Mouse (Mus musculus) layer of hippocampus, postnatal 25 days (tissue): Measurements from ENCODE around the gene Acvr2b. TPM values are rescaled to one million over a fixed set of nuclear protein-coding genes. Genes with fewer than 3 reads are reported as not detected.

ENCODE experiments used
- DNase-seq, 2 experiments: peaks; one replicate each; pipeline ENCODE4 v3.0.0; 2022; ENCODE audit warnings: mixed read lengths in 2 of 2, low spot score in 1 of 2; ENCODE audit errors: extremely low spot score in 1 of 2
- total RNA-seq, 2 experiments: library from RNA; stranded (reverse); gene quantifications; 2 replicates each; pipeline ENCODE4 v1.2.3; 2021

Acvr2b gene
- total RNA-seq, 2 experiments from 2014 or later = 10.5 to 12.2 TPM

GRCm38 (mm10) chr9:119469691-119470353 is 67.9 kb downstream of the Acvr2b start:
- DNase-seq = no peak

- no peak for DNase-seq
These were observed 70.5 kb downstream of the Acvr2b start for GRCm38 (mm10) chr9:119472412-119472918.

GRCm38 (mm10) chr9:119473011-119473410 is 71.1 kb downstream of the Acvr2b start:
- DNase-seq = no peak

GRCm38 (mm10) chr9:119473608-119474164 is 71.8 kb downstream of the Acvr2b start:
- DNase-seq = no peak

GRCm38 (mm10) chr9:119474717-119475611 is 73.0 kb downstream of the Acvr2b start:
- DNase-seq = no peak

GRCm38 (mm10) chr9:119477754-119478153 is 75.8 kb downstream of the Acvr2b start:
- no peak for DNase-seq

GRCm38 (mm10) chr9:119478345-119478744 is 76.4 kb downstream of the Acvr2b start:
- no peak for DNase-seq

- no peak for DNase-seq
These were observed 77.4 kb downstream of the Acvr2b start for GRCm38 (mm10) chr9:119479297-119479696.

GRCm38 (mm10) chr9:119481612-119482011 is 79.7 kb downstream of the Acvr2b start:
- no peak for DNase-seq

- DNase-seq = no peak
These were observed 81.8 kb downstream of the Acvr2b start for GRCm38 (mm10) chr9:119483554-119484353.

- no peak for DNase-seq
These were observed 82.5 kb downstream of the Acvr2b start for GRCm38 (mm10) chr9:119484420-119484819.

Other genes starting within 250 kb of the Acvr2b start
- gene Acaa1b, start 245.0 kb upstream of the Acvr2b start, total RNA-seq = 1 to 10 TPM; 1.4 to 1.5 TPM
- gene Gm47289, start 243.0 kb upstream of the Acvr2b start, total RNA-seq = not detected
- gene Slc22a13, start 193.0 kb upstream of the Acvr2b start, total RNA-seq = not detected
- 10 to 100 TPM; 24.8 to 31.6 TPM for gene Oxsr1, start 79.7 kb upstream of the Acvr2b start, total RNA-seq
- 10 to 100 TPM; 71.8 to 72.9 TPM for gene Acaa1a, start 62.4 kb upstream of the Acvr2b start, total RNA-seq
- 1 to 10 TPM; 6.3 to 7.4 TPM for gene Myd88, start 60.7 kb upstream of the Acvr2b start, total RNA-seq
- 1 to 10 TPM; 3.3 to 5.0 TPM for gene Xylb, start 44.7 kb upstream of the Acvr2b start, total RNA-seq
- not detected for gene Slc22a14, start 36.6 kb upstream of the Acvr2b start, total RNA-seq
- gene Exog, start 42.8 kb downstream of the Acvr2b start, total RNA-seq = 10 to 100 TPM; 18.9 to 21.0 TPM
- under 1 TPM; 0.70 to 0.89 TPM for gene Scn5a, start 176.9 kb downstream of the Acvr2b start, total RNA-seq